Mouse (Mus musculus): ENCODE results near the gene Mapk3. TPM values are rescaled to one million over a fixed set of nuclear protein-coding genes. Genes with fewer than 3 reads are reported as not detected.
A peak's percentile ranks its signal among the peaks of the same experiment; 100 is the strongest.

Gene Mapk3
- total and polyA plus RNA-seq, 3 experiments, result 5.2 to 45.1 TPM; not detected in 1

DNA sequence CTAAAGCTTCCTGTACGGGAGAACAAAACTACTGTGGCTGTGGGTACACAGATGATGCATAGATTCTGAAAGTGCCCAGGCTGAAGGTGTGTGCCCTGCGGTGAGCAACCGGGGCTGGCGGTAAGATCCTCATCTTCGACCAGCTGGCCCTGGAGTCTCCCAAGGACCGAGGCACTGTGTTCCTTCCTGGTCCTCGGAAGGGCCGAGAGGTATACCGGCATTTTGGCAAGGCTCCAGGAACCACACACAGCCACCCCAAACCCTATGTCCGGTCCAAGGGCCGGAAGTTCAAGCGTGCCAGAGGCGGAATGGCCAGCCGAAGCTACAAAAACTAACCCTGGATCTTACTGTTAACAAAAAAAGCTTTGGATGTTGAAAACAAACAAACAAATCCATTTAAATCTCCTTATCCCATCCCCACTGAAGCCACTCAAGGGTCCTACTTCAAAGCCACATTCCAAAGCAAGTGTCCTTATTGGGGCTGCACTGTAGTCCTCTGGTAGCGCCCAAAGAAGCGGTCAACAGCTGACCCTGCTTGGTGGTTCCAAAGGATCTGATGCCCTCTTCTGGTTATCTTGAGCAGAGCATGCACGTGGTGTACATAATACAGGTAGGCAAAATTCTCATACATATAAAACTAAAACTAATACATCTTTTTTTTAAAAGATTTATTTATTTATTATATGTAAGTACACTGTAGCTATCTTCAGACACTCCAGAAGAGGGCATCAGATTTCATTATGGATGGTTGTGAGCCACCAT lies 9.6 kb upstream of the Mapk3 start:
- H3K27ac ChIP-seq (ENCODE audit: control insufficient read depth, low read depth, low read length), result no peak overlapping the region
- H3K27me3 ChIP-seq (ENCODE audit: control insufficient read depth in 1 of 2, insufficient read depth in 2 of 2, low read length in 2 of 2), result peaks cover 0 to 2% of the 10 kb centered on the region in 2 experiments; a peak in 1 of 4 replicates
- peaks cover 0 to 3% of the 10 kb centered on the region in 2 experiments; a peak in 2 of 4 replicates for H3K4me1 ChIP-seq (ENCODE audit: control insufficient read depth in 1 of 2, insufficient read depth in 2 of 2, low read length in 2 of 2)
- TF ChIP-seq RAD21 (IDR thresholded peaks at IDR 0.05; ENCODE audit: low read depth, low read length) (peak; percentile 19), SMC3 (IDR thresholded peaks at IDR 0.05; ENCODE audit: low read depth, low read length) (0 out of 2 replicates have a peak, but pooled peaks have one; percentile 16), CTCF (IDR thresholded peaks at IDR 0.05 in 2 of 3, conservative IDR thresholded peaks at IDR 0.05 in 1 of 3; ENCODE audit: control insufficient read depth in 1 of 3, insufficient read depth in 1 of 3, low read depth in 2 of 3, low read length in 3 of 3, poor library complexity in 1 of 3, severe bottlenecking in 1 of 3) (peak; percentile 7 to 30 (median 15); a peak in 3 of 6 replicates), USF2 (IDR thresholded peaks at IDR 0.05; ENCODE audit: borderline replicate concordance in 1 of 2, insufficient read depth in 1 of 2, low read depth in 1 of 2, low read length in 2 of 2) (no peak), E2F4 (IDR thresholded peaks at IDR 0.05; ENCODE audit: borderline replicate concordance, low read depth, low read length) (no peak)
- H3K9ac ChIP-seq (ENCODE audit: control insufficient read depth, low read depth, low read length, poor library complexity, severe bottlenecking), result no peak overlapping the region
- H3K9me3 ChIP-seq (replicated peaks; ENCODE audit: insufficient read depth, low read length), result no peaks in the 10 kb centered on the region
- H3K36me3 ChIP-seq (ENCODE audit: control insufficient read depth in 1 of 2, insufficient read depth in 2 of 2, low read length in 2 of 2), result no peaks in the 10 kb centered on the region
- no peak overlapping the region for H3K4me3 ChIP-seq (ENCODE audit: control insufficient read depth in 1 of 2, insufficient read depth in 1 of 2, low read depth in 2 of 2, low read length in 2 of 2)
- DNase-seq (ENCODE audit: low read depth, low spot score), result no peak
- H3K79me2 ChIP-seq (ENCODE audit: control insufficient read depth, insufficient read depth, low read length, poor library complexity), result no peaks in the 10 kb centered on the region

DNA sequence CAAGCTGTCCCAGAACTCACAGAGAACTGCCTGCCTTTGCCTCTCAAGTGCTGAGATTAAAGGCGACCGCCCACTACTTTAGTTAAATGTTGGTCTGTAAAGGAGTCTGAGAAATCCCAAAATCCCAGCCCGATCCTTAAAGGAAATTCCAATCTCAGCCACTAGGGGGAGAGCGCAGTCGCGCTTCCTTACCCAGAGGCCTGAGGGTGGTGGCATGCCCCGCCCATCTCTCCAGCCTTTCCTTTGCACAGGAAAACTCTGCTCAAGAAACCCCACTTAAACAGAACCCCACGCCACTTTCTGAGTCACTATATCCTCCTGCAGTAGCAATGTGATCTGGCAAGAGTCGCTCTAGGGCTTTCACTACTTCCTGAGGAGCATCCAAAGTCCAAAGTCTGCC lies 4.5 kb upstream of the Mapk3 start:
- no peak overlapping the region for H3K27ac ChIP-seq (ENCODE audit: control insufficient read depth, low read depth, low read length)
- H3K27me3 ChIP-seq (ENCODE audit: control insufficient read depth in 1 of 2, insufficient read depth in 2 of 2, low read length in 2 of 2), result no peaks in the 10 kb centered on the region
- DNase-seq (ENCODE audit: low read depth, low spot score), result peak; percentile 81
- peaks cover 0 to 2% of the 10 kb centered on the region in 2 experiments; a peak in 1 of 4 replicates for H3K36me3 ChIP-seq (ENCODE audit: control insufficient read depth in 1 of 2, insufficient read depth in 2 of 2, low read length in 2 of 2)
- TF ChIP-seq SIN3A (IDR thresholded peaks at IDR 0.05; ENCODE audit: low read length) (peak; percentile 31; the same call in 1 of the 2 replicates), MXI1 (IDR thresholded peaks at IDR 0.05; ENCODE audit: low read depth, low read length) (no peak), SMC3 (IDR thresholded peaks at IDR 0.05; ENCODE audit: low read depth, low read length) (peak; percentile 72), ELF1 (IDR thresholded peaks at IDR 0.05; ENCODE audit: low read depth, low read length) (0 out of 2 replicates have a peak, but pooled peaks have one; percentile 62), GABPA (IDR thresholded peaks at IDR 0.05; ENCODE audit: low read depth, low read length) (no peak), TAL1 (IDR thresholded peaks at IDR 0.05; ENCODE audit: low read length) (no peak), TBP (IDR thresholded peaks at IDR 0.05; ENCODE audit: low read depth, low read length) (peak; percentile 25; the same call in 1 of the 2 replicates), MYC (IDR thresholded peaks at IDR 0.05; ENCODE audit: low read depth, low read length) (no peak), BHLHE40 (IDR thresholded peaks at IDR 0.05; ENCODE audit: borderline replicate concordance, low read depth, low read length) (no peak), JUND (IDR thresholded peaks at IDR 0.05; ENCODE audit: low read depth, low read length) (no peak), EP300 (IDR thresholded peaks at IDR 0.05; ENCODE audit: low read depth in 1 of 2, low read length in 2 of 2) (no peak), MAZ (IDR thresholded peaks at IDR 0.05; ENCODE audit: low read depth, low read length) (peak; percentile 53; the same call in 1 of the 2 replicates), ZKSCAN1 (IDR thresholded peaks at IDR 0.05; ENCODE audit: low read depth, low read length) (no peak), ZNF384 (IDR thresholded peaks at IDR 0.05; ENCODE audit: low read depth, low read length) (no peak), CTCF (IDR thresholded peaks at IDR 0.05 in 2 of 3, conservative IDR thresholded peaks at IDR 0.05 in 1 of 3; ENCODE audit: control insufficient read depth in 1 of 3, insufficient read depth in 1 of 3, low read depth in 2 of 3, low read length in 3 of 3, poor library complexity in 1 of 3, severe bottlenecking in 1 of 3) (peak; percentile 79 to 85 (median 85)), RAD21 (IDR thresholded peaks at IDR 0.05; ENCODE audit: low read depth, low read length) (peak; percentile 66), NRF1 (IDR thresholded peaks at IDR 0.05; ENCODE audit: insufficient read depth, low read depth, low read length, poor library complexity, severe bottlenecking) (no peak), MAFK (IDR thresholded peaks at IDR 0.05; ENCODE audit: borderline replicate concordance, low read depth, low read length) (no peak), HCFC1 (IDR thresholded peaks at IDR 0.05; ENCODE audit: low read depth, low read length) (0 out of 2 replicates have a peak, but pooled peaks have one; percentile 43), USF1 (IDR thresholded peaks at IDR 0.05; ENCODE audit: low read depth, low read length) (no peak), E2F4 (IDR thresholded peaks at IDR 0.05; ENCODE audit: borderline replicate concordance, low read depth, low read length) (no peak), ZC3H11A (IDR thresholded peaks at IDR 0.05; ENCODE audit: low read depth, low read length) (peak; percentile 35; the same call in 1 of the 2 replicates), TCF12 (IDR thresholded peaks at IDR 0.05; ENCODE audit: low read depth, low read length) (no peak), POLR2A (IDR thresholded peaks at IDR 0.05; ENCODE audit: control insufficient read depth in 1 of 2, insufficient read depth in 1 of 2, low read depth in 1 of 2, low read length in 2 of 2, poor library complexity in 1 of 2) (no peak)
- peaks cover 3% of the 10 kb centered on the region in 2 experiments; a peak in 2 of 4 replicates for H3K4me1 ChIP-seq (ENCODE audit: control insufficient read depth in 1 of 2, insufficient read depth in 2 of 2, low read length in 2 of 2)
- H3K4me3 ChIP-seq (ENCODE audit: control insufficient read depth in 1 of 2, insufficient read depth in 1 of 2, low read depth in 2 of 2, low read length in 2 of 2), result peak overlapping the region; percentile 2 to 40; a peak in 3 of 4 replicates
- H3K9ac ChIP-seq (ENCODE audit: control insufficient read depth, low read depth, low read length, poor library complexity, severe bottlenecking), result peak overlapping the region; percentile 7; the same call in 1 of the 2 replicates
- H3K79me2 ChIP-seq (ENCODE audit: control insufficient read depth, insufficient read depth, low read length, poor library complexity), result no peaks in the 10 kb centered on the region; the same call in 1 of the 2 replicates
- H3K9me3 ChIP-seq (replicated peaks; ENCODE audit: insufficient read depth, low read length), result no peaks in the 10 kb centered on the region

All from MEL (cell line).